Mouse (Mus musculus) macrophage (primary cell): Measurements from ENCODE around the gene Usp29. TPM values are rescaled to one million over a fixed set of nuclear protein-coding genes. Genes with fewer than 3 reads are reported as not detected.

Experiments
- H3K27ac ChIP-seq: fragments of 350-480 bp; formaldehyde crosslinking; 2 replicates; pipeline ENCODE4 v1.9.0; 2021
- H3K36me3 ChIP-seq: fragments of 350-480 bp; formaldehyde crosslinking; 2 replicates; pipeline ENCODE4 v1.9.0; 2021; ENCODE audit errors: inconsistent target
- H3K4me3 ChIP-seq: fragments of 350-480 bp; formaldehyde crosslinking; 2 replicates; pipeline ENCODE4 v1.9.0; 2021; ENCODE audit errors: inconsistent target
- H3K79me2 ChIP-seq: fragments of 350-480 bp; formaldehyde crosslinking; 2 replicates; pipeline ENCODE4 v1.9.0; 2021; ENCODE audit errors: inconsistent target
- WGBS: methylation state at CpG from one replicate; pipeline ENCODE4 v1.1.7; 2026; ENCODE audit warnings: inconsistent platforms; ENCODE audit not compliant: missing documents; 5-methylcytosine and 5-hydroxymethylcytosine counted together
- polyA plus RNA-seq: library from polyadenylated mRNA; stranded (reverse); fragments of 250-400 nt; gene quantifications from 3 replicates; pipeline ENCODE4 v1.2.4, GENCODE M21; 2018; ENCODE audit warnings: inconsistent platforms

Usp29 gene
- polyA plus RNA-seq, 1 experiment from 2014 or later: not detected

- WGBS: 82% methylated on average over 4 of the region's 4 CpGs
- H3K36me3 ChIP-seq: no peaks in the 10 kb centered on the region
- H3K27ac ChIP-seq: no peak overlapping the region
- H3K79me2 ChIP-seq: no peaks in the 10 kb centered on the region
- no peak overlapping the region for H3K4me3 ChIP-seq
These were observed 92.3 kb downstream of the Usp29 start for GRCm38 (mm10) chr7:6822633-6823032.

GRCm38 (mm10) chr7:6823673-6824072, 93.3 kb downstream of the Usp29 start:
- no peak overlapping the region for H3K4me3 ChIP-seq
- H3K79me2 ChIP-seq: no peaks in the 10 kb centered on the region
- H3K27ac ChIP-seq: no peak overlapping the region
- 71% methylated on average over 2 of the region's 2 CpGs for WGBS
- no peaks in the 10 kb centered on the region for H3K36me3 ChIP-seq

GRCm38 (mm10) chr7:6825966-6826647, 95.7 kb downstream of the Usp29 start:
- H3K4me3 ChIP-seq: no peak overlapping the region
- no peaks in the 10 kb centered on the region for H3K79me2 ChIP-seq
- WGBS: 89% methylated on average over 11 of the region's 11 CpGs
- H3K27ac ChIP-seq: no peak overlapping the region
- H3K36me3 ChIP-seq: no peaks in the 10 kb centered on the region

DNA sequence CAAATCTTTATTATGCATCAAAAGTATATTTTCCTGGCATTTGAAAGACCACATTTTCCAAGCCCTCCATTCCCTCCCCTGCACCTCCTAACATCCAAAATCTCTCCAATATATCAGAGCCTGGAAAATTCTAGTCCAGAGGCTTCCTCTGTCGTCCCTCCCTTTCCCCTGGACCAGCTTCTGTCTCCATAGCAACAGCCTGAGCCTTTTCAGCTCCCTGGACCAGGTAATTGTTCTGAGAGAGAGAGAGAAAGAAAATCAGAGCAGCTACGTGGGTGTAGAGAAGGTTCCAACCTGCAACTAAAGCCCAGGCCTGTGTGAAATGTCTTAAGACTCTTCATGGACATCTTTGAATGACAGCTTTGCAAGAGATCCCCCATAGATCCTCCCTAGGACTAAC, 98.8 kb downstream of the Usp29 start:
- WGBS: 36% methylated on average over 2 of the region's 2 CpGs
- H3K4me3 ChIP-seq: no peak overlapping the region
- H3K79me2 ChIP-seq: no peaks in the 10 kb centered on the region
- no peak overlapping the region for H3K27ac ChIP-seq
- no peaks in the 10 kb centered on the region for H3K36me3 ChIP-seq

DNA sequence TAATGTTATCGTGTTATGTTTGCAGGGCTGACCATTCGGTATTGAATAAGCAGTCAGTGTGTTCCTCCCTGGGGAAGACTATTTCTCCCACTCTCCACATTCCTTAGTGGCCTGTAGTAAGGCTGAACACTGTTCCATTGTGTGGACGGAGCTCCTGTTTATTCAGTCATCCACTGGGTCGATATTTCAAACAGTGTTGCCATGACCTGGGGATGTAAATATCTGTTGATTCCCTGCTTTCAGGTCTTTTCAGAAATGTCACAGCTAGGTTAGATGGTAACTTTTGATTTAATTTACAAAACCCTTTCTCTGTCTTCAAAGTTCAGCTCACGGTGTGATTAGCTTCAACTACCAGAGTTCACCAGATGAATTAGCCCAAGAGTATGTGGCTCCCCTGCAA, 104.6 kb downstream of the Usp29 start:
- Histone ChIP-seq H3K36me3 (no peaks in the 10 kb centered on the region), H3K4me3 (no peak overlapping the region), H3K27ac (no peak overlapping the region), H3K79me2 (no peaks in the 10 kb centered on the region)
- 62% methylated on average over 5 of the region's 5 CpGs for WGBS

DNA sequence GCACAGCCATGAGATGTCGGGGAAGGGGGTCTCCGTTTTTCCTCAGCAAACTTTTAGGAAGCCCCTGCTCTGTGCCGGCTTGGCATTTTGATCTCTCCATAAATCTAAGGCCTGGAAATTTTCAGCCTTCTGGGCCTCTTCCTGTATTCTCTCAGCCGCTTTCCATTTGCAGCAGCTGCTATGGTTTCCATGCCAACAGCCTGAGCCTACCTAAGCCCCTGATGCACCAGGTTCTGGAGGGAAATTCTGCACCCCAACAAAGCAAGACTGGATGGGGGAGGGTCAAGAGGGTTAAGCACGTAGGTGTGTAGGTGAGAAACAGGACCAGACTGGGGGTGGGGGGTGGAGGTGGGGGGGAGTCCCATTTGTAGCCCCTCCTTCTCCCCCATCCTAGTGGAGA, 105.0 kb downstream of the Usp29 start:
- no peaks in the 10 kb centered on the region for H3K79me2 ChIP-seq
- no peak overlapping the region for H3K27ac ChIP-seq
- no peaks in the 10 kb centered on the region for H3K36me3 ChIP-seq
- WGBS: 23% methylated on average over 4 of the region's 5 CpGs
- no peak overlapping the region for H3K4me3 ChIP-seq

DNA sequence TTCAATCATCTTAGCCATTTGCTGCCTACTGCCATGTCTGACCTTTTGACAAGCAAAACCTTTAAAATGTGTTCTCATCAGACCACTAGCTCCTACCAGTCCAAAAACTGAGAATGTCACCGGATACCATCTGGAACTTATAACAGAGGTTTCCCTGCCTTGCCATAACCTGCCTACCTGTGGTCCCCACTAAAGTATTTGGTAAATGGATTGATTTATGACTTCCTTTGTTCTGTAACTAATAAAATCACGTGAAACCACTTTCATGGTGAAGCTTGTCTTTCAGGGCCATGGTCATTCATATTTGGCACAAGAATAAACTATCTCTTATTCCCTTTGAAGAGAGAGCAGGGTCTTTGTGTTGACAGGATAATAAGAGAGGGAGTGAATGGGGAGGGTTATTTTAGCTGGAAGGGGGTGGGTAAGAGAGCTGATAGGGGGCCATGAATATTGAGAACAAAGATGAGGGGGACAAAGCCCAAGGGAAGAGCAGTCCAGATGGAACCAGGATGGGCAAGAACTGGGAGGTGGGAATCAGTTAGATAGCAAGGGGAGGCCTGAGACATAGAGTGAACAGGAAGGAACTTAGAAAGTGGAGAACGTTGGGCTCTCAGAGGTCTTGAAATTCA, 107.0 kb downstream of the Usp29 start:
- no peaks in the 10 kb centered on the region for H3K36me3 ChIP-seq
- no peak overlapping the region for H3K4me3 ChIP-seq
- H3K27ac ChIP-seq: no peak overlapping the region
- no peaks in the 10 kb centered on the region for H3K79me2 ChIP-seq
- WGBS: 46% methylated on average over 3 of the region's 3 CpGs

DNA sequence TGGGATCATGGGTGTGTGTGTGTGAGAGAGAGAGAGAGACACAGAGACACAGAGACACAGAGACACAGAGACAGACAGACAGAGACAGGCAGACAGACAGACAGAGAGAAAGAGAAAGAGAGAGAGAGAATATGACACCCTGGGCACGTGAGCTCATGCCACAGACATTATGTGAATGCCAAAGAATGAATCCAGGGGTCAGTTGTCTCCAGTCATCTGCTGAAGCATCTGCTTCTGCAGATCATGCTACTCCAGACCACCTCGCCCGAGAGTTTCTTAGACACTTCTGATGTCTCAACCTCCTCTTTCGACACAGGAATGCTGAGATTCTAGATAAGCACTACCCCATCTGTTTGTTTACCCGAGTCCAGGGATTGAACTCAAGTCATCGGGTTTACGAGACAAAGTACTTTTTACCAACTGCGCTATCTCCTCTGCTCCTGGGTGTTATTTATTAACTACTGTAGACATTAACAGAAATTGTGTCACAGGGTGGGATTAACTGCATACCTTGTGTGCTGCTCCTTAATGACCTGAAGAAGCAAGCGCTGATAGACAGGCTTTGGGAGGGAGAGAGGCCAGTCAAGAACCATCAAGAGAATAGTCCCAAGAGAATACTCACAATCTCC, 107.7 kb downstream of the Usp29 start:
- 77% methylated on average over 9 of the region's 9 CpGs for WGBS
- H3K4me3 ChIP-seq: no peak overlapping the region
- H3K79me2 ChIP-seq: no peaks in the 10 kb centered on the region
- H3K36me3 ChIP-seq: no peaks in the 10 kb centered on the region
- no peak overlapping the region for H3K27ac ChIP-seq

GRCm38 (mm10) chr7:6840860-6841259, 110.5 kb downstream of the Usp29 start:
- Histone ChIP-seq H3K27ac (no peak overlapping the region), H3K4me3 (no peak overlapping the region), H3K79me2 (no peaks in the 10 kb centered on the region), H3K36me3 (no peaks in the 10 kb centered on the region)
- 78% methylated on average over 5 of the region's 5 CpGs for WGBS

GRCm38 (mm10) chr7:6849495-6849894, 119.1 kb downstream of the Usp29 start:
- Histone ChIP-seq H3K4me3 (no peak overlapping the region), H3K36me3 (no peaks in the 10 kb centered on the region), H3K27ac (no peak overlapping the region), H3K79me2 (no peaks in the 10 kb centered on the region)
- 88% methylated on average over 3 of the region's 3 CpGs for WGBS

DNA sequence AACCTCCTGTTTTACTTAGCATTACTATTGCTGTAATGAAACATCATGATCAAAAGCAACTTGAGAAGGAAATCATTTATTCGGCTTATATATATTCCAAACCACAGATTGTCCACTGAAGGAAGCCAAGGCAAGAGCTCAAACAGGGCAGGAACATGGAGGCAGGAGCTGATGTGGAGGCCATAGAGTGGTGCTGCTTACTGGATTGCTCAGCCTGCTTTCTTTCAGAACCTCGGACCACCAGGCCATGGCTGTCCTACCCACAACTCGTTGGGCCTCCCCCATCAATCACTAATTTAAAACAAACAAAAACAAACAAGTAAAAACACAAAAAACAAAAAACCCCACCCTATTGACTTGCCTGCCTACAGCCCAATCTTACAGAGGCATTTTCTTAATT, 119.9 kb downstream of the Usp29 start:
- H3K36me3 ChIP-seq: no peaks in the 10 kb centered on the region
- 65% methylated on average over 3 of the region's 3 CpGs for WGBS
- H3K4me3 ChIP-seq: no peak overlapping the region
- H3K27ac ChIP-seq: no peak overlapping the region
- no peaks in the 10 kb centered on the region for H3K79me2 ChIP-seq

DNA sequence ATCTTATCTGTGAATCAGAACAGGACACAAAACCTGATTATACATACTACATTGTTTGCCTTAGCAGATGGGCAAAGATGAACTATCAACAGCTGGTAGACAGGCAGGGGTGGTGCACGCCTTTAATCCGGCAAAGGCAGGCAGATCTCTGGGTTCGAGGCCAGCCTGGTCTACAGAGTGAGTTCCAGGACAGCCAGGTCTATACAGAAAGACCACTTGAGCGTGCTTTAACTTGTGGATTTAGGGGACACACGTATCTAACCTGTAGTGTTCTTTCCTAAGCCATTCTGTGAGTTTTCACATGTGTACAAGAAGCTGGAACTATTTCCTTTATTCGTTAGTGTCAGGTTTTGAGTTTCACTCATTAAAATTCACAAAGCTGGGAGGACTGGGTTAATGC, 120.9 kb downstream of the Usp29 start:
- H3K36me3 ChIP-seq: no peaks in the 10 kb centered on the region
- H3K4me3 ChIP-seq: no peak overlapping the region
- no peaks in the 10 kb centered on the region for H3K79me2 ChIP-seq
- 83% methylated on average over 6 of the region's 6 CpGs for WGBS
- no peak overlapping the region for H3K27ac ChIP-seq

GRCm38 (mm10) chr7:6851717-6852503, 121.5 kb downstream of the Usp29 start:
- Histone ChIP-seq H3K79me2 (no peaks in the 10 kb centered on the region), H3K4me3 (no peak overlapping the region), H3K36me3 (no peaks in the 10 kb centered on the region), H3K27ac (no peak overlapping the region)
- WGBS: 47% methylated on average over 5 of the region's 5 CpGs

GRCm38 (mm10) chr7:6855613-6856405, 125.4 kb downstream of the Usp29 start:
- Histone ChIP-seq H3K27ac (no peak overlapping the region), H3K4me3 (no peak overlapping the region), H3K79me2 (no peaks in the 10 kb centered on the region), H3K36me3 (no peaks in the 10 kb centered on the region)
- 94% methylated on average over 10 of the region's 10 CpGs for WGBS
